Mouse (Mus musculus) CH12.LX (cell line): ENCODE measurements at regions not wholly inside any gene's neighbourhood (a gene's known extent, or its start where the extent isn't known, plus 50 kb on each side); places are given as distances from the start of the nearest gene placed in this dataset.

Source experiments
- DNase-seq: peaks from one replicate; pipeline ENCODE4 v3.0.0-alpha.2; 2013; ENCODE audit errors: extremely low read depth
- H3K27ac ChIP-seq: 2 replicates; pipeline ENCODE4 v1.5.1; 2012; ENCODE audit warnings: low read depth, mild to moderate bottlenecking, control low read depth, moderate library complexity; ENCODE audit not compliant: insufficient read depth
- H3K27me3 ChIP-seq: replicated peaks from 2 replicates; pipeline ENCODE3; 2012; ENCODE audit warnings: inconsistent platforms
- H3K36me3 ChIP-seq, 2 experiments: replicated peaks in 1 of 2; 2 replicates each; pipeline versions ENCODE3 to v1.6.1; 2012; ENCODE audit warnings: inconsistent platforms in 1 of 2, low read length in 1 of 2, mild to moderate bottlenecking in 1 of 2, mixed read lengths in 1 of 2, moderate library complexity in 1 of 2; ENCODE audit not compliant: control insufficient read depth in 1 of 2, insufficient read depth in 1 of 2
- H3K4me1 ChIP-seq, 2 experiments: 2 replicates each; pipeline ENCODE4 v1.6.1; 2012; ENCODE audit warnings: inconsistent platforms in 1 of 2, moderate library complexity in 1 of 2; ENCODE audit not compliant: insufficient read depth in 2 of 2, control insufficient read depth in 1 of 2
- H3K4me2 ChIP-seq: 2 replicates; pipeline ENCODE4 v1.6.1; 2012; ENCODE audit warnings: low read depth, mild to moderate bottlenecking, control low read depth; ENCODE audit not compliant: poor library complexity, insufficient read depth, severe bottlenecking
- H3K4me3 ChIP-seq, 3 experiments: fragments of 150-350 bp in 1 of 3; sonication (generic) in 1 of 3; replicated peaks in 1 of 3; 2 replicates each; pipeline versions ENCODE3 to v1.5.1; 2011 to 2012; ENCODE audit warnings: low read depth in 2 of 3, low read length in 2 of 3, mild to moderate bottlenecking in 2 of 3, moderate library complexity in 2 of 3, control low read depth in 1 of 3, improper control_type of control experiment in 1 of 3, inconsistent platforms in 1 of 3, mixed read lengths in 1 of 3; ENCODE audit not compliant: poor library complexity in 1 of 3
- H3K79me2 ChIP-seq: replicated peaks from 2 replicates; pipeline ENCODE4 v1.6.1; 2012; ENCODE audit warnings: mild to moderate bottlenecking, moderate library complexity; ENCODE audit not compliant: control insufficient read depth, poor library complexity, insufficient read depth, severe bottlenecking; ENCODE audit errors: extremely low read depth
- H3K9ac ChIP-seq: 2 replicates; pipeline ENCODE4 v1.6.1; 2012; ENCODE audit warnings: low read depth, mild to moderate bottlenecking, control low read depth, moderate library complexity; ENCODE audit not compliant: insufficient read depth
- H3K9me3 ChIP-seq: replicated peaks from 2 replicates; pipeline ENCODE3; 2012; ENCODE audit warnings: low read length, inconsistent platforms, mixed read lengths
- BHLHE40 ChIP-seq: IDR thresholded peaks from 2 replicates; pipeline ENCODE4 v1.6.1; 2011; ENCODE audit warnings: mild to moderate bottlenecking, low read depth, low read length, improper control_type of control experiment
- CHD1 ChIP-seq: IDR thresholded peaks from 2 replicates; pipeline ENCODE4 v1.6.1; 2012; ENCODE audit warnings: low read depth, low read length, improper control_type of control experiment, inconsistent platforms
- CHD2 ChIP-seq: IDR thresholded peaks from 2 replicates; pipeline ENCODE4 v1.6.1; 2011; ENCODE audit warnings: low read length, improper control_type of control experiment
- CTCF ChIP-seq, 2 experiments: IDR thresholded peaks in 1 of 2; conservative IDR thresholded peaks in 1 of 2; 2 replicates each; pipeline ENCODE4 v1.5.1; 2011 to 2012; ENCODE audit warnings: low read depth in 2 of 2, low read length in 2 of 2, improper control_type of control experiment in 1 of 2, inconsistent platforms in 1 of 2, mild to moderate bottlenecking in 1 of 2, moderate library complexity in 1 of 2
- E2F4 ChIP-seq: IDR thresholded peaks from 2 replicates; pipeline ENCODE4 v1.6.1; 2011; ENCODE audit warnings: low read depth, low read length, improper control_type of control experiment; ENCODE audit not compliant: insufficient replicate concordance
- ELF1 ChIP-seq: IDR thresholded peaks from 2 replicates; pipeline ENCODE4 v1.6.1; 2014; ENCODE audit warnings: low read depth, mild to moderate bottlenecking, inconsistent platforms, low read length, improper control_type of control experiment
- JUND ChIP-seq: conservative IDR thresholded peaks from 2 replicates; pipeline ENCODE4 v1.6.1; 2011; ENCODE audit warnings: low read depth, low read length, improper control_type of control experiment
- MAX ChIP-seq: IDR thresholded peaks from 2 replicates; pipeline ENCODE4 v1.6.1; 2011; ENCODE audit warnings: low read length, improper control_type of control experiment
- NRF1 ChIP-seq: IDR thresholded peaks from 2 replicates; pipeline ENCODE4 v1.6.1; 2014; ENCODE audit warnings: low read depth, mild to moderate bottlenecking, inconsistent platforms, low read length, improper control_type of control experiment, moderate library complexity
- PAX5 ChIP-seq: IDR thresholded peaks from 2 replicates; pipeline ENCODE4 v1.6.1; 2012; ENCODE audit warnings: low read length, inconsistent platforms, mixed read lengths
- RCOR1 ChIP-seq: conservative IDR thresholded peaks from 2 replicates; pipeline ENCODE4 v1.6.1; 2012; ENCODE audit warnings: low read depth, mild to moderate bottlenecking, inconsistent platforms, low read length, improper control_type of control experiment
- SIN3A ChIP-seq: IDR thresholded peaks from 2 replicates; pipeline ENCODE4 v1.6.1; 2012; ENCODE audit warnings: low read length, improper control_type of control experiment, inconsistent platforms
- SMC3 ChIP-seq: IDR thresholded peaks from 2 replicates; pipeline ENCODE4 v1.6.1; 2011; ENCODE audit warnings: low read depth, low read length, improper control_type of control experiment
- UBTF ChIP-seq: IDR thresholded peaks from 2 replicates; pipeline ENCODE4 v1.6.1; 2012; ENCODE audit warnings: low read depth, mild to moderate bottlenecking, inconsistent platforms, low read length, improper control_type of control experiment, moderate library complexity
- USF1 ChIP-seq: IDR thresholded peaks from 2 replicates; pipeline ENCODE4 v1.6.1; 2014; ENCODE audit warnings: low read depth, mild to moderate bottlenecking, inconsistent platforms, low read length, improper control_type of control experiment
- ZC3H11A ChIP-seq: IDR thresholded peaks from 2 replicates; pipeline ENCODE4 v1.6.1; 2012; ENCODE audit warnings: low read depth, mild to moderate bottlenecking, inconsistent platforms, low read length, improper control_type of control experiment
- ZMIZ1 ChIP-seq: IDR thresholded peaks from 2 replicates; pipeline ENCODE4 v1.6.1; 2012; ENCODE audit warnings: low read depth, mild to moderate bottlenecking, inconsistent platforms, low read length, improper control_type of control experiment
- ZNF384 ChIP-seq: IDR thresholded peaks from 2 replicates; pipeline ENCODE4 v1.6.1; 2012; ENCODE audit warnings: low read depth, low read length, improper control_type of control experiment, inconsistent platforms
- dilution Hi-C: fragments of 300-500 bp; cut with MboI; formaldehyde crosslinking; loops from 2 replicates; pipeline ENCODE4 v1.14.3; 2020; ENCODE audit warnings: low sequenced_read_pairs; ENCODE audit not compliant: extremely low pct_unique_long_range_greater_than_20kb, extremely low pct_ligation_motif_present
- in situ Hi-C: fragments of 300-500 bp; cut with MboI; formaldehyde crosslinking; loops from 3 replicates; pipeline ENCODE4 v1.14.3; 2019; ENCODE audit warnings: low sequenced_read_pairs, low pct_ligation_motif_present, low pct_unique_long_range_greater_than_20kb, mixed read lengths

DNA sequence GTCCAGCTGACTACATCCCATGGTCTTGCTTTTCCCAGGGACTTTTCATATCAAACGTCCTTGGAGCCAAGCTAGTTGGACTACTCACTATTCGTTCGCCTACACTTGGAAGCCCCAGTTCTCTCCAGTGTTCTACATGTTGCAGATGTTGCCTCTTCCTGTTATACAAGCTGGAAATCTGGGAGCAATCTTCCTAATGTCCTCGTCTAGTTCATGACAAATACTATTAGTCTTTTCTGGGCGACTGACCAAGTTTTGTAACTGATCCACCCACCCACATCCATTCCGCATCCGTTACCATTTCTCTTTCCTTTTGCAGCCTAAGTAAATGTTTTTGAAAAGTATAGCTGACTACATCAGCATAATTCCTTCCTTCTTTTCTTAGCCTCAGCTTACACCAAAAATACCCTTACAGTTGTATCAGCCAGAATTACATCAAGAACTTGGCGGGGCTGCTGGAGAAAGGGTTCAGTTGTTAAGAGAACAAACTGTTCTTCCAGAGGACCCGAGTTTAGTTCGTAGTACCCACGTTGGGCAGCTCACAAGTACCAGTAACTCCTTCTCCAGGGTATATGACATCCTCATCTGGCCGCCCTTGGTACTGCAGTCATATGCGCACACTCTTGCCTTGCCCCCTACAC is 161.1 kb upstream of the Fbxl17 start:
- no peak overlapping the region for H3K4me3 ChIP-seq
- no peaks in the 10 kb centered on the region for H3K27me3 ChIP-seq
- no peak for DNase-seq
- H3K9me3 ChIP-seq = peaks cover 3% of the 10 kb centered on the region
- H3K9ac ChIP-seq = no peak overlapping the region
- no peak for TF ChIP-seq SMC3
- TF ChIP-seq CTCF (conservative IDR thresholded peaks at IDR 0.05 in 1 of 2, IDR thresholded peaks at IDR 0.05 in 1 of 2; ENCODE audit: low read depth in 2 of 2, low read length in 2 of 2) = peak in 1 of 2 experiments; percentile 5; a peak in 1 of 4 replicates
- dilution Hi-C loops (no loop called here), in situ Hi-C loops (no loop called here)
- H3K79me2 ChIP-seq = no peaks in the 10 kb centered on the region
- H3K27ac ChIP-seq = no peak overlapping the region
- H3K4me2 ChIP-seq = no peak overlapping the region
- H3K4me1 ChIP-seq = peaks cover 0 to 5% of the 10 kb centered on the region in 2 experiments; a peak in 1 of 4 replicates
- H3K36me3 ChIP-seq = no peaks in the 10 kb centered on the region

DNA sequence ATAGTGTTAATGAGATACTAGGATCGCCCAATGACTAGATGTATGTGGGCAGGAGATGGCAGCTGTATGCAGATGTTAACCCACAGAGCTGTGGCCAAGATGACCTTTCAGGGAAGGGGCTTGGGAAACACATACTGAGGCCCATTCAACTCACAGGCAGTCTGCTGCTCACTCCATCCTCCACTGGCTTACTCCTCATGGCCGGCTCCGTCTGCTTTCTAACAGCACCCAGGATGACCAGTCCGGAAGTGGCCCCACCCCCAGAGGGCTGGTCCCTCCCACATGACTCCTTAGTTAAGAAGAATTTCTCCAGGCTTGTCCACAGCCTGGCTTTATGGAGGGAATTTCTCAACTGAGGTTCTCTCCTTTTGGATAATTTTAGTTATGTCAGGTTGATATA is 161.8 kb upstream of the Fbxl17 start:
- H3K27me3 ChIP-seq = no peaks in the 10 kb centered on the region
- DNase-seq = no peak
- dilution Hi-C loops = no loop called here
- H3K4me2 ChIP-seq = no peak overlapping the region
- peaks cover 0 to 5% of the 10 kb centered on the region in 2 experiments; a peak in 1 of 4 replicates for H3K4me1 ChIP-seq
- no peaks in the 10 kb centered on the region for H3K36me3 ChIP-seq
- peaks cover 3% of the 10 kb centered on the region for H3K9me3 ChIP-seq
- H3K79me2 ChIP-seq = no peaks in the 10 kb centered on the region
- in situ Hi-C loops = no loop called here
- no peak overlapping the region for H3K4me3 ChIP-seq
- H3K27ac ChIP-seq = no peak overlapping the region
- H3K9ac ChIP-seq = no peak overlapping the region
- TF ChIP-seq CHD1 = no peak
- TF ChIP-seq CTCF (conservative IDR thresholded peaks at IDR 0.05 in 1 of 2, IDR thresholded peaks at IDR 0.05 in 1 of 2; ENCODE audit: low read depth in 2 of 2, low read length in 2 of 2) = no peak
- no peak for TF ChIP-seq ZNF384
- no peak for TF ChIP-seq ZMIZ1
- TF ChIP-seq UBTF = no peak
- TF ChIP-seq PAX5 = no peak
- no peak for TF ChIP-seq RCOR1
- TF ChIP-seq JUND = no peak
- no peak for TF ChIP-seq ELF1
- no peak for TF ChIP-seq ZC3H11A
- no peak for TF ChIP-seq SIN3A
- no peak for TF ChIP-seq E2F4
- TF ChIP-seq MAX = no peak
- no peak for TF ChIP-seq CHD2
- TF ChIP-seq USF1 = no peak
- TF ChIP-seq BHLHE40 = no peak
- no peak for TF ChIP-seq NRF1
